Mouse (Mus musculus) cerebellum, postnatal 10 days (tissue): ENCODE data around the gene Sirt4.
"Not testable (repeated sequence)": the region's sequence is repeated elsewhere in the genome, so short reads cannot be mapped to it uniquely, and the experiment has no call there.

Experiments used
- DNase-seq, 2 experiments: peaks; one replicate each; pipeline ENCODE4 v3.0.0; 2021; ENCODE audit warnings: mixed read lengths in 2 of 2

Gene Sirt4

DNA sequence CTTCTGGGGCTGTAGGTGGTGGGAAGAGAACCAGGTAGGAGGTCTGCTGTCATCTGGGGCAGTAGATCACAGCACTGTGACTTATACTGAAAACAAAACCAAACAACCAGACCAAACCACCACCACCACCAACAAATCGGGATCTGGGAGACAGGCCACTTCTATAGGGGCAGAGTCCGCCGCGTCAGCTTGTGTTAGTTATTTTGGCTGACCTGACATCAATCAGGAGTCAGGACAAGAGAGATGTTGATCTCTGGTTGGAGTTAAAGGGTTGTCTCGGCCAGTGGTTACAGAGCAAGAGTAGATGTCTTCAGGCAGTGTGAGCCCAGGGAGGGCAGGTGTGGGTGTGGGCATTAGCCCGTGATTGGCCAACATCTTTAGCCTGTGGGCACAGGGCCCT, 29.8 kb upstream of the Sirt4 start:
- DNase-seq = no peak

DNA sequence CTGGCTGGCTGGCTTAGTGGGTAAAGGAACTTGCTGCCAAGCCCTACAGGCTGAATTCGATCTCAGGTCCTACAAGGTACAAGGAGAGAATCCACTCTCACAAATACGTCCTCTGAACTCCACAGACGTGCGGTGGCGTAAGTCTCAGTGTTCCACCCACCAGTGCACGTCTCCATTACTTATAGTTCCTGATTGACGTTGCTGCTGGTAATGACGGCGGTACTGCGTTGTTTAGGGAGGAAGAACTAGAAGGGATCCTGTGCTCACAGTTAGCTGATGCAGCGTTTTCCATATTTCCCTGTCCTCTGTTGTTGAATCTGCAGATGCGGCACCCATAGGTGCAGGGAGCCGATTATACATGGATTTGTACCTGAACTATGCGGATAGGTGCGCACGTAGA, 29.2 kb upstream of the Sirt4 start:
- no peak for DNase-seq

DNA sequence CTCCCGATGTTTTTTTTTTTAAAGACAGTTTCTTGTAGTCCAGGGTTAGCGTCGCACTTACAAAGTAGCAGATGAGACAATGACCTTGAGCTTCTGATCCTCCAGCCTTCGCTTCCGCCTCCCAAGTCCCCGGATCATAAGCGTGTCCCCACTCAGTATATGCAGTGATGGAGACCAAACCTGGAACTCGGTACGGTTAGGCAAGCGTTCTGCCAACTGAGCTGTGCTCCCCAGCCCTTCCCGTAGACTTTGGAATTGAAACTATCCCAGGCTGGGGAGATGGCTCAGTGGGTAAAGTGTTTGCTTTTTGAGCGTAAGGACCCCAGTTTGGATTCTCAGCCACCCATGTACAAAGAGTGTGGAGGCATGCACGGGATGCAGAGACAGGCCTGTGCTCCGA, 28.7 kb upstream of the Sirt4 start:
- DNase-seq = no peak

DNA sequence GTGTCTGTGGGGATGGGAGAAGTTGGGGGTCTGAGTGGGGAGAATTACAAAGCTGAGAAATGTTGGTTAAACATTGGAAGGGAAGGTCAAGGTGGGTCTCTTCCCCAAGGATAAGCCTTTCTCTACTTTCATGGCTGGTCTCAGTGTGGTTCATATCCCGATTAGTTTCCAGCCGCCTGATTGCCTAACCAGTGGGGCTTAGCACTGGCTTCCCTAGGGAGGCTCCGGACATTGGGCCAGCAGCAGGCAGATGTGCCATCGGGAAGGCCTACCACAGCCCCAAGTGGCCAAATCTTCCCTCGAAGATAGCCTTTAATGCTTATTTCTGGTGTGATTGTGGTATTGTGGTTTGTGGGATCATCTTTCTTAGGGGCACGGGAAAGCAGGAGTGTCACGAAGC, 27.9 kb upstream of the Sirt4 start:
- no peak for DNase-seq

GRCm38 (mm10) chr5:115509790-115510689, 25.5 kb upstream of the Sirt4 start:
- DNase-seq = peak in 1 of 2 experiments; percentile 41

DNA sequence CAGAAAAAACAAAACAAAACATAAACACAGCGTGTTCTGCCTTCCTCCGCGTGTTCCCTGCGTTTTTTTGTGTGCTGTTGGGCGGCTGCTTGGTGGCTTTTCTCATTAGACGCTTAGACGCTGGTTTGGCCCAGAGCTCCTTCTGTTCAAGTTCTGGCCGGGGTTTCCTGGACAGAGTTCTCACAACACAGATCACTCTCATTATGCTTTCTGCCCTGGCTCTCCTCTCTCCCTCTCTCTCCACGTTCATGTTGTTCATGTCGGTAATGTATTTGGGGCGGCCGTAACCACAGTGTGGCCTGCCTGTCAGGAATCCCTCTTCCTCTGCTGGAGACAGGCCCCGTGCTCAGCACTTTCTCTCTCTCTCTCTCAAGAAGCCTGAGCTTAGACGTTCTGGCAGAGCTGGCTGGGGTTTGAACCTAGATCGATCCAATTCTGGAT, 24.8 kb upstream of the Sirt4 start:
- DNase-seq = peak; percentile 54 to 57

GRCm38 (mm10) chr5:115508859-115509147, 24.3 kb upstream of the Sirt4 start:
- peak; percentile 43 to 50 for DNase-seq

- peak; percentile 72 to 76 for DNase-seq
These were observed 23.7 kb upstream of the Sirt4 start for GRCm38 (mm10) chr5:115507981-115508858.

- peak; percentile 45 to 52 for DNase-seq
These were observed 22.9 kb upstream of the Sirt4 start for GRCm38 (mm10) chr5:115507267-115507980.

DNA sequence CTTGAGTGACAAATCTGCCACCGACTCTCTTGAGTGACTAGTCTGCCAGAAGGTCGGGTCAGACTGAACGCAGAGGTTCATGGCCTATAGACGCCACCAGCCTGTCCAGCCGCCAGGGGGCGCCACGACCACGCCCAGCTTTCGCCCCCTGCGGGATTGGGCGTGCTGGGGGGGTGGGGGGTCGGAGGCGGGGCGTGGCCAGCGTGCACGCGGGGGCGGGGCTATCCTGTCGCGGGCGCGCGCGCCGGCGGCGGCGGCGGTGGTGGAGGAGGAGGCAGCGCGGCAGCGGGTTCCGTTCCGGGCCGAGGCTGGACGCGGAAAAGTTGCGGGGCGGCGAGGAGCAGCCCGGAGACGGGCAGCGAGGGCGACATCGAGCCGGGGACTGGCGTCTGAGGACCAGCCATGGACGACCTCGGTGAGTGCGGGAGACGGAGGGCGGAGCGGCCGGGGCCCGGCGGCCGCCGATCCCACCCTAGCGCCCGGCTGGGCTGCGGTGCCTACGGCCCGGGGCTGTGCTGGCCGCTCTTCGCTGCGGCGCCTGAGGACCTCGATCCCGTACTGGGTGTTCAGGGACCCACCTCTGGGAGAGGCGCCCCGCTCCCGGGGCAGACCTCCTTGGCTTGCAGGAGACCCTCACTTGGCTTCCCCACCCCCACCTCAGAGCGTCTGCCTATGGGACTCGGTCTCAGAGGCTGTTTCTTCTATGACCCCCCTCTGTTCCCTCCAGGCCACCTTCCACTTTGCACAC, 22.1 kb upstream of the Sirt4 start, which contains the start of gene Pxn:
Pxn (plus strand) TSS at position 223 of the 748 bp plus-strand sequence.
- peak; percentile 97 to 98 for DNase-seq

GRCm38 (mm10) chr5:115505617-115506016, 21.1 kb upstream of the Sirt4 start:
- not testable (repeated sequence) for DNase-seq

GRCm38 (mm10) chr5:115503035-115503434, 18.5 kb upstream of the Sirt4 start:
- no peak for DNase-seq

DNA sequence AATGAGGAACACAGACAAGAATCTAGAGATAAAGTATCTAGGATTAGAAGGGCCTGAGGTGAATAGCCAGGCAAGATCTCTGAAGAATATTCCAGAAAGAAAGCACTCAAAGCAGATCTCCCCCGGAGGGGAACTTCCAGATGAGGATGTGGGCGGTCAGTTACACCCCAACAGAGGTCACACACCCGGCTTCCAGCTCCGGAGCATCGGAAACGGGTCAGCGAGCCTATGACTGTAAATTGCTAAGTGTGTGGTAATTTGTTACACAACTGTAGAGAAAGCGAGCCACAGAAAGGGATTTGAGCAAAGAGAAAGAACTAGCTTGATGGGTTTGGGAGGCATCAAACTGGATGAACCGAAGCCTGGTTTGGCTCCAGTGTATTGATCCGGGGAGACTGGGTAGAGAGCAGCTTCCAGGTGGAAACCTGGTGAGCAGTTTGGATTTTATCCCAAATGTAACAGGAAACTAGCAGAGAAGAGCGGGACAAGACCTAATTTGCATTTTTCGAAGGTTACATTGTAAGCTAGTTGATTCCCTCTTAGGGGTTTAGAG, 15.9 kb upstream of the Sirt4 start:
- DNase-seq = no peak

DNA sequence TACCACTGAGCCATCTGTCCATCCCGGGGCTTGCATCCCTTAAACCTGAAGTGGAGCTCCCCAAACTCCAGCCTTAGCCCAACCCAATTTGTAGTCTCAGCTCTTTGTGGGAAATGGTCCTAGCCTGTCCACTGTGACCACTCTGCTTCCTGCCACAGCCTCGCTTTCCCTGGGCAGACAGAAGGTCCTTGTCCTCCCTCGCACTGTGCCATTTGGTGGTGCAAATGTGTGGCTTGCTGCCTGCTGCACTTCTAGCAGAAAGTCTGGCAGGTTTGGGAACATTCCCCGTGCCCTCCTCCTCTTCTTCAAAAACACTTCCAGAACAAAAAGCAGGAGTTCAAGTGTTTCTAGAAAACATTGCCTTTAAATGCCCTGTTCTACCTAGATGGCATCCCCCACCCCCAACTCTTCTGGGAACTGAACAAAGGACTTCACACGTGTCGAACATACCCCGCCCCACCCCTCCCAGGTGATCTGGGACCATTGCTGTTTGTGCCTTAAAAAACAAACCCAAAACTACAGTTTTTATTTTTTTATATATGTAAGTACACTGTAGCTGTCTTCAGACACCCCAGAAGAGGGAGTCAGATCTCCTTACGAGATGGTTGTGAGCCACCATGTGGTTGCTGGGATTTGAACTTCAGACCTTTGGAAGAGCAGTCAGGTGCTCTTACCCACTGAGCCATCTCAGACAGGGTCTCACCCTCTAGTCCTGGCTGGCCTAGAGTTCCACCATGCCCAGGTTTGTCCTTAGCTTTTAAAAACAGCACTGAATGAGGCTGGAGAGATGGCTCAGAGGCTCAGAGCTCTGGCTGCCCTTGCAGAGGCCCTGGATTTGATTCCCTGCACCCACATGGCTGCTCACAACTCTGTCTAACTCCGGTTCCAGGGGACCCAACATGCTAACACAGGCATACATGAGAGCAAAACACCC, 14.0 kb upstream of the Sirt4 start:
- DNase-seq = no peak

DNA sequence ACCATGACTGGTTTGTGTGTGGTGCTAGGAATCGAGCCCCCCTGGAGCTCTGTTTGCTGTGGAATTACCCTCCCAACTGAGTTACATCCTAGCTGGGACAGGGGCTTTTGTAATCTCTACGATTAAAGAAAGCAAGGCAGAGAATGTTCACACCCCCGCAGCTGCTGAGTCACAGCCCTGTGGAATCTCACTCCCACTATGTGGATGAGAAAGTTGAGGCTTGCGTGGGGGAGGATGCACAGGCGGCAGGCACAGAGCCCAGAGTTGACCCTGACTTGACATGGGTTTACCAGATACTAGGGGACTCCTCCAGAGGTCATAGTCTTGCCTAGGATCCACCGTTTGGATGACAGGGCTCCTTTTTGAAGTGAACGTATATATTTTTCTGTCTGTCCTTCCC, 12.5 kb upstream of the Sirt4 start:
- DNase-seq = no peak

GRCm38 (mm10) chr5:115495618-115496017, 11.1 kb upstream of the Sirt4 start:
- DNase-seq = not testable (repeated sequence)

- no peak for DNase-seq
These were observed 8.9 kb upstream of the Sirt4 start for GRCm38 (mm10) chr5:115493441-115493840.

GRCm38 (mm10) chr5:115492711-115493335, 8.3 kb upstream of the Sirt4 start:
- no peak for DNase-seq

- DNase-seq = peak; percentile 49 to 50
These were observed 7.3 kb upstream of the Sirt4 start for GRCm38 (mm10) chr5:115491771-115492322.

DNA sequence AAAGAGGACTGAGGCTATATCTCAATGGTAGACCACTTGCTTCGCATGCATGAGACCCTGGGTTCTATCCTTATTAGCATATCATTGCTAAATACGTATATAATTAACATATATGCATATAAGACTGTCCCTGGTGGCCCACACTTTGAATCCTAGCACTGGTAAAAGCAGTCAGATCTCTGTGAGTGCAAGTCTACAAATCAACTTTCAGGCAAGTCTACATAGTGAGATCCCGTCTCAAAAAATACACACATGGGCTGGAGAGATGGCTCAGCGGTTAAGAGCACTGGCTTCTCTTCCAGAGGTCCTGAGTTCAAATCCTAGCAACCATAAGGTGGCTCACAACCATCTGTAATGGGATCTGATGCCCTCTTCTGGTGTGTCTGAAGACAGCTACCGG, 6.6 kb upstream of the Sirt4 start:
- DNase-seq = no peak
